Mouse (Mus musculus): Measurements from ENCODE around the gene Cpxm2.

GRCm38 (mm10) chr7:132015193-132015592, 139.3 kb downstream of the Cpxm2 start:
- no peak for TF ChIP-seq CTCF (IDR thresholded peaks at IDR 0.05; ENCODE audit: borderline replicate concordance, extremely low read depth, insufficient read depth, insufficient read length)
- no peak for TF ChIP-seq POLR2A (IDR thresholded peaks at IDR 0.05; ENCODE audit: borderline replicate concordance, extremely low read depth, insufficient read depth, insufficient read length, poor library complexity, severe bottlenecking)

All from brain, embryonic 14.5 days (tissue).